Mouse (Mus musculus): ENCODE measurements around the gene Tprg. TPM values are rescaled to one million over a fixed set of nuclear protein-coding genes. Genes with fewer than 3 reads are reported as not detected.

Gene Tprg
- total and polyA plus RNA-seq, 3 experiments, result not detected

GRCm38 (mm10) chr16:25302616-25303015, 16.0 kb downstream of the Tprg start:
- Histone ChIP-seq H3K36me3 (ENCODE audit: control insufficient read depth, insufficient read depth, low read length) (no peaks in the 10 kb centered on the region), H3K79me2 (replicated peaks; ENCODE audit: control insufficient read depth, insufficient read depth, low read length) (no peaks in the 10 kb centered on the region), H3K9ac (ENCODE audit: low read depth, low read length) (no peak overlapping the region), H3K27ac (no peak overlapping the region), H3K27me3 (ENCODE audit: control insufficient read depth, insufficient read depth, low read length) (no peaks in the 10 kb centered on the region), H3K4me1 (ENCODE audit: control insufficient read depth, insufficient read depth, low read length) (no peaks in the 10 kb centered on the region), H3K4me3 (no peak overlapping the region)
- 88% methylated on average over 4 of the region's 4 CpGs for WGBS
- DNase-seq, result no peak
- TF ChIP-seq EP300 (IDR thresholded peaks at IDR 0.05; ENCODE audit: insufficient read depth, low read depth, low read length), result no peak
- no peak for TF ChIP-seq POLR2A (IDR thresholded peaks at IDR 0.05; ENCODE audit: insufficient read depth, low read depth, low read length)
- no peak for TF ChIP-seq CTCF (IDR thresholded peaks at IDR 0.05)
- intact Hi-C loops (cut with DNase I), result no loop called here

GRCm38 (mm10) chr16:25314006-25314405, 27.4 kb downstream of the Tprg start:
- intact Hi-C loops (cut with DNase I), result no loop called here
- Histone ChIP-seq H3K36me3 (ENCODE audit: control insufficient read depth, insufficient read depth, low read length) (no peaks in the 10 kb centered on the region), H3K79me2 (replicated peaks; ENCODE audit: control insufficient read depth, insufficient read depth, low read length) (no peaks in the 10 kb centered on the region), H3K27ac (no peak overlapping the region), H3K9ac (ENCODE audit: low read depth, low read length) (no peak overlapping the region), H3K4me1 (ENCODE audit: control insufficient read depth, insufficient read depth, low read length) (no peaks in the 10 kb centered on the region), H3K4me3 (no peak overlapping the region), H3K27me3 (ENCODE audit: control insufficient read depth, insufficient read depth, low read length) (no peaks in the 10 kb centered on the region)
- DNase-seq, result no peak
- WGBS, result 59% methylated on average over 5 of the region's 5 CpGs
- no peak for TF ChIP-seq EP300 (IDR thresholded peaks at IDR 0.05; ENCODE audit: insufficient read depth, low read depth, low read length)
- no peak for TF ChIP-seq POLR2A (IDR thresholded peaks at IDR 0.05; ENCODE audit: insufficient read depth, low read depth, low read length)
- no peak for TF ChIP-seq CTCF (IDR thresholded peaks at IDR 0.05)

- no peak overlapping the region for H3K4me3 ChIP-seq
- no peak overlapping the region for H3K27ac ChIP-seq
- no peaks in the 10 kb centered on the region for H3K79me2 ChIP-seq (replicated peaks; ENCODE audit: control insufficient read depth, insufficient read depth, low read length)
- DNase-seq, result no peak
- WGBS, result 49% methylated on average over 3 of the region's 3 CpGs
- H3K27me3 ChIP-seq (ENCODE audit: control insufficient read depth, insufficient read depth, low read length), result no peaks in the 10 kb centered on the region
- H3K9ac ChIP-seq (ENCODE audit: low read depth, low read length), result no peak overlapping the region
- no peaks in the 10 kb centered on the region for H3K4me1 ChIP-seq (ENCODE audit: control insufficient read depth, insufficient read depth, low read length)
- TF ChIP-seq EP300 (IDR thresholded peaks at IDR 0.05; ENCODE audit: insufficient read depth, low read depth, low read length) (no peak), CTCF (IDR thresholded peaks at IDR 0.05) (no peak), POLR2A (IDR thresholded peaks at IDR 0.05; ENCODE audit: insufficient read depth, low read depth, low read length) (no peak)
- H3K36me3 ChIP-seq (ENCODE audit: control insufficient read depth, insufficient read depth, low read length), result no peaks in the 10 kb centered on the region
- intact Hi-C loops (cut with DNase I), result no loop called here
Measured at GRCm38 (mm10) chr16:25315090-25315489, 28.5 kb downstream of the Tprg start.

DNA sequence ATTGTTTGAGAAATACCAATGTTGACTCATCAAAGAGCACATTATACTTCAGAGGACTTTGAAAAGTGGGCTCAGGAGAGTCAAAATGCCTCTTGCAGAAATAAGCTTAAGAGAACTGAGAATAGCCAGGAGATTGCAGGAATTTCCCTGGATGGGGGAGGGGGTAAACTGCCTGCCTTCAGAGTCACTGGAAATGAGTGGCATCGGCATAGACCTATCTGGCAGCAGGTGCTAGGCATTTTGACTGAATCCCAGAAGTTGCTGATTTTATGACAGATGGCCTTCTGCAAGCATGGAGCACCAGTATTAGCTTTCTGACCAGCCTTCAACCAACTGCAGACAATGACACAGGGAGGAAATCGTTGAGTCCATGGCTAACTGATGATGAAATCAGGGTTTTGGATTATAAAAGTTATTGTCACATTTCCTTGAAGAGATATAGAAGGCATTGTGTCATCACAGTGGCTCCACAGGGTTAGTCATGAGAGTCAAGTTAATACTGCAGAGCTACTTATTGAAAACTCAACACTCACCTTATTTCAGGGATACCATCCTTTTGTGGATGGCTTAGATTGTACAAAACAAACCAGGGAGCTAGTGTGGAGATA, 39.1 kb downstream of the Tprg start:
- Histone ChIP-seq H3K27ac (no peak overlapping the region), H3K36me3 (ENCODE audit: control insufficient read depth, insufficient read depth, low read length) (no peaks in the 10 kb centered on the region)
- 74% methylated on average over 2 of the region's 2 CpGs for WGBS

DNA sequence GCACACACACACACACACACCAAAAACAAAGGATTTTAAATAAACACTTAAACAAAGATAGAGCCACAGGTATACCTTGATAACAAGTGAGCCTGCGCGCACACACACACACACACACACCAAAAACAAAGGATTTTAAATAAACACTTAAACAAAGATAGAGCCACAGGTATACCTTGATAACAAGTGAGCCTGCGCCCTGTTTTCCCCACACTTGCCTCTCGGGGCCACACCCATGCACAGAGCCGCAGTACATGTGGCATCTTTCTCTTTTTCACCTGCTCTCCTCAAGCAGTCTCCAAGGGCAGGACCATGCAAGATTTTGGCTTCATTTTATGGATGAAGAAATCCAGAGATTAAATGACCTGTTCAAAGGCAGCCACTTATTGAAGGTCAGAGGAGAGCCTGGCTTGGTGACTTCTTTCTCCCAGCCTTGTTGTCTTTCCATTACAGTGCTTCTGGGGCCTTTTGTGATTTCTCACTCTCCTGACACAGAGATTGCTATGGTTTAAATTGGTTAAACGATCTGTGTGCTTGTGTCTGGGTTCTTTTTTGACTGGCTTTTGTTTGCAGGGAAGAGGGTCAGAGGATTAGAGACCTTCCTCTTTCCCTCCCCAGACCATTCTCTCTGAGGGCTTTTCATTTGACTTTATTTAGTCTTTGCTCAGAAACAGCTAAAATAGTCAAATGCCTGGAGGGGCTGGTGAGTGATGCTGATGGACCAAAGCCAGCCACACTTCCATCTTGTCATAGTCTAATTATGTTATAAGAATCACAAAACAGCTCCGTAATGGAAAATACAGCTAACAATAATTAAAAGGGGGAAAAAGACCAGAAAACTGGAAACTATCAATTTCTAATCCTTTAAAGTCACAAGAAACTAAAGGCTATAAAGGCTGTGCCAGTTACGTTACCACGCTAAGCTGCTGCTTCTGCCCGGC, 46.9 kb downstream of the Tprg start:
- Histone ChIP-seq H3K4me3 (no peak overlapping the region), H3K79me2 (replicated peaks; ENCODE audit: control insufficient read depth, insufficient read depth, low read length) (no peaks in the 10 kb centered on the region), H3K4me1 (ENCODE audit: control insufficient read depth, insufficient read depth, low read length) (no peaks in the 10 kb centered on the region), H3K27me3 (ENCODE audit: control insufficient read depth, insufficient read depth, low read length) (no peaks in the 10 kb centered on the region), H3K27ac (no peak overlapping the region), H3K9ac (ENCODE audit: low read depth, low read length) (no peak overlapping the region), H3K36me3 (ENCODE audit: control insufficient read depth, insufficient read depth, low read length) (no peaks in the 10 kb centered on the region)
- no peak for DNase-seq
- TF ChIP-seq POLR2A (IDR thresholded peaks at IDR 0.05; ENCODE audit: insufficient read depth, low read depth, low read length) (no peak), CTCF (IDR thresholded peaks at IDR 0.05) (no peak), EP300 (IDR thresholded peaks at IDR 0.05; ENCODE audit: insufficient read depth, low read depth, low read length) (no peak)
- WGBS, result 83% methylated on average over 10 of the region's 10 CpGs
- intact Hi-C loops (cut with DNase I), result no loop called here

More for the DNA sequence above, 39.1 kb downstream of the Tprg start:
- H3K9ac ChIP-seq (ENCODE audit: low read depth, low read length), result no peak overlapping the region
- TF ChIP-seq EP300 (IDR thresholded peaks at IDR 0.05; ENCODE audit: insufficient read depth, low read depth, low read length) (no peak), CTCF (IDR thresholded peaks at IDR 0.05) (no peak), POLR2A (IDR thresholded peaks at IDR 0.05; ENCODE audit: insufficient read depth, low read depth, low read length) (no peak)
- H3K79me2 ChIP-seq (replicated peaks; ENCODE audit: control insufficient read depth, insufficient read depth, low read length), result no peaks in the 10 kb centered on the region
- H3K4me1 ChIP-seq (ENCODE audit: control insufficient read depth, insufficient read depth, low read length), result no peaks in the 10 kb centered on the region
- intact Hi-C loops (cut with DNase I), result no loop called here
- no peak overlapping the region for H3K4me3 ChIP-seq
- no peak for DNase-seq
- H3K27me3 ChIP-seq (ENCODE audit: control insufficient read depth, insufficient read depth, low read length), result no peaks in the 10 kb centered on the region
